Mouse (Mus musculus): ENCODE data around the gene Mtmr10.
A peak's percentile ranks its signal among the peaks of the same experiment; 100 is the strongest.

Mtmr10 gene

GRCm38 (mm10) chr7:64373147-64373829 is 85.8 kb downstream of the Mtmr10 start:
- DNase-seq: no peak

GRCm38 (mm10) chr7:64373830-64374562 is 86.5 kb downstream of the Mtmr10 start, which contains the start of gene Fan1:
Gene Fan1 (minus strand): TSS chr7:64374095.
- DNase-seq: peak; percentile 90 to 93

Measured in lung, postnatal 4 days (tissue).